Mouse (Mus musculus) layer of hippocampus, postnatal 10 days (tissue): Measurements from ENCODE around the gene Ppp1cb. TPM values are rescaled to one million over a fixed set of nuclear protein-coding genes. Genes with fewer than 3 reads are reported as not detected.
"Not testable (repeated sequence)": the region's sequence is repeated elsewhere in the genome, so short reads cannot be mapped to it uniquely, and the experiment has no call there.

ENCODE experiments used
- DNase-seq, 2 experiments: peaks; one replicate each; pipeline ENCODE4 v3.0.0; 2021; ENCODE audit warnings: low spot score in 2 of 2
- long read RNA-seq: library from polyadenylated mRNA; stranded (forward); transcript quantifications from one replicate; pipeline ENCODE4 v2.0.0, GENCODE M21; 2023
- total RNA-seq, 2 experiments: library from RNA; stranded (reverse); gene quantifications; 2 replicates each; pipeline ENCODE4 v1.2.3; 2021

Gene Ppp1cb
- 100 to 1,000 TPM; 381 to 382 TPM for total RNA-seq
- long read RNA-seq, full-length matches to known transcripts = 146 of 170 reads
- long read RNA-seq, partial matches to known transcripts = 16 of 170 reads
- long read RNA-seq, other reads (novel, unspliced or antisense) = 8 of 170 reads

GRCm38 (mm10) chr5:32458408-32459143 is at the start of gene Ppp1cb:
Gene Ppp1cb (plus strand): TSS chr5:32458843.
- peak; percentile 95 to 97 for DNase-seq

- no peak for DNase-seq
Observed at GRCm38 (mm10) chr5:32409747-32410146, 48.9 kb upstream of the Ppp1cb start.

GRCm38 (mm10) chr5:32410954-32411688 is 47.5 kb upstream of the Ppp1cb start:
- no peak for DNase-seq

- DNase-seq = peak in 1 of 2 experiments; percentile 23
Observed at GRCm38 (mm10) chr5:32412186-32412950, 46.3 kb upstream of the Ppp1cb start.

- no peak for DNase-seq
Observed at GRCm38 (mm10) chr5:32413083-32413482, 45.6 kb upstream of the Ppp1cb start.

- no peak for DNase-seq
Observed at GRCm38 (mm10) chr5:32413569-32413968, 45.1 kb upstream of the Ppp1cb start.

- no peak for DNase-seq
Observed at GRCm38 (mm10) chr5:32414461-32414985, 44.1 kb upstream of the Ppp1cb start.

GRCm38 (mm10) chr5:32415554-32415953 is 43.1 kb upstream of the Ppp1cb start:
- DNase-seq = no peak

- no peak for DNase-seq
Observed at GRCm38 (mm10) chr5:32416881-32417280, 41.8 kb upstream of the Ppp1cb start.

- DNase-seq = no peak
Observed at GRCm38 (mm10) chr5:32422081-32422589, 36.5 kb upstream of the Ppp1cb start.

GRCm38 (mm10) chr5:32423339-32424046 is 35.1 kb upstream of the Ppp1cb start:
- DNase-seq = no peak

- DNase-seq = no peak
Observed at GRCm38 (mm10) chr5:32424464-32424863, 34.2 kb upstream of the Ppp1cb start.

GRCm38 (mm10) chr5:32425485-32426171 is 33.0 kb upstream of the Ppp1cb start:
- DNase-seq = no peak

- DNase-seq = no peak
Observed at GRCm38 (mm10) chr5:32430399-32430798, 28.2 kb upstream of the Ppp1cb start.

- DNase-seq = not testable (repeated sequence)
Observed at GRCm38 (mm10) chr5:32434346-32434745, 24.3 kb upstream of the Ppp1cb start.

- DNase-seq = no peak
Observed at GRCm38 (mm10) chr5:32435612-32436011, 23.0 kb upstream of the Ppp1cb start.

- no peak for DNase-seq
Observed at GRCm38 (mm10) chr5:32437901-32438563, 20.6 kb upstream of the Ppp1cb start.

GRCm38 (mm10) chr5:32438564-32438922 is 20.1 kb upstream of the Ppp1cb start:
- no peak for DNase-seq

GRCm38 (mm10) chr5:32441336-32441735 is 17.3 kb upstream of the Ppp1cb start:
- DNase-seq = no peak
